Mouse (Mus musculus): ENCODE data around the gene Gpr173. TPM values are rescaled to one million over a fixed set of nuclear protein-coding genes. Genes with fewer than 3 reads are reported as not detected.

Gpr173 gene
- 10.3 and 10.5 TPM in 2 replicates for polyA plus RNA-seq (2015; fragmentation: Nextera tagmentation; extraction: Ambion mirVana)

DNA sequence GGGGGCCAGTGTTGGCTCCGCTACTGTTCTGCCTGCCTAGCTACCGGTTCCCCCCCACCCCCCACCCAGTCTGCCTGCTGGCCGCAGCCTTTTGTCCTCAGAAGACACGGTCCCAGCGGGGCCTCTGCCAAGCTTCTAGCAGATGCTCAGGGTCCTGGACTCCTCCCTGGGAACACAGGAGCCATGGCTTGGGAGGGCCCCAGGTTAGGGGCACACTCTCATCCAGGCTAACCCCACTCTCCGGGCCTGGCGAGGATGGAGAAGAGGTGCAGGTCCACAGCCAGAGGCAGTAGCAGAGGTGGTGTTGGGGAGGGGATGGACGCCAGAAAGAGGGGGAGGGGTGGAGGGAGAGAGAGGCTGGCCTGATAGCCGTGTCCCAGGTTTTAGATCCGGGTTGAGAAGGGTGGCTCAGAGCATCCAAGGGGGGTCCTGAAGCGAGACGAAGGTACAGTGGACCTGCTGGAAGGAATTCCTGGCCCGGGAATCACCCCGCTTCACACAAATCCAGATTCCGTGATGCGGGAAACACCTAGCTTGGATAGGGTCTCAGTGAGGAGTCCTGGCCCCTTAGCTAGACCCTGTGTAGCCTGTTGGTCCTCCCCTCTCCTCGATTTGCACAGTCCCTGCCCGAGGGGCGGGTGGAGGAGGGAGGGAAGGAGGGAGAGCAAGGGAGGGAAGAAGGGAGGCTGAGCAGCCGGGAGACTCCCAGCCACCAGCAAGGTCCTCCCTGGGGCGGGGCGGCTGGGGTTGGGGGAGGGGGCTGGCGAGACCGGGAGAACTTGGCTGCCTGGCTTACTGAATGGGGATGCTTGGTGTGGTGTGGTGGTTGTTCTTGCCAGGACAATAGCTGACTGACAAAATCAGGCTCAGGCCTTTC is at the start of gene Gpr173:
Gene Gpr173 (minus strand): TSS at position 308 of the 877 bp plus-strand sequence.
- H3K4me2 ChIP-seq, result peak within 1 kb of the TSS; percentile 66
- WGBS, result 16% methylated on average over 23 of the region's 24 CpGs
- peak within 1 kb of the TSS; percentile 63 for H3K4me3 ChIP-seq
- H3K27me3 ChIP-seq, result peaks cover 38% of the 10 kb centered on the region; the same call in 1 of the 2 replicates
- H3K9ac ChIP-seq, result peak within 1 kb of the TSS; percentile 60
- peaks cover 25% of the 10 kb centered on the region for H3K4me1 ChIP-seq (replicated peaks)
- no peaks in the 10 kb centered on the region for H3K36me3 ChIP-seq
- ATAC-seq (ENCODE audit: low FRiP score, low read depth), result peak; percentile 96
- H3K9me3 ChIP-seq, result no peaks in the 10 kb centered on the region
- peak within 1 kb of the TSS; percentile 91 for H3K27ac ChIP-seq (replicated peaks)

DNA sequence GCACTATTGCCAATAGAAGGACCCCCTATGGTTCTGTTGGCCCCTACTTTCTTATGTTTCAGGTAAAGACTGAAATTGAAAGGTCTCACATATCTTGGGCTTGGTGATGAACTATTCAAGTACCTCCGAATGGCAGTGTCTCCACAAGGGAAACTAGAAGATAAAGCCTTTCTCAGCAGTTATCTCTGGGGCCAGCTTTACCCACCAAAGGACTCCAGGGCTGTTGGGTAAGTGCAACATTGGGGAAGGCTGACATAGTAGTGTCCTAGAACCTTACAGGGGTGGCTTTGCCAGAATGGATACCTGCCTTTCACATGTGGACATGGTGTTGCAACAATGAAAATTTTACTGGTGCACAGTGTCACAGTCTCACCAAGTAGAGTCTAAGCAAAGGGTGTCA is 34.7 kb upstream of the Gpr173 start:
- WGBS, result 100% methylated on average over 1 of the region's 1 CpGs
- ATAC-seq (ENCODE audit: low FRiP score, low read depth), result no peak
- peaks cover 32% of the 10 kb centered on the region for H3K27me3 ChIP-seq

DNA sequence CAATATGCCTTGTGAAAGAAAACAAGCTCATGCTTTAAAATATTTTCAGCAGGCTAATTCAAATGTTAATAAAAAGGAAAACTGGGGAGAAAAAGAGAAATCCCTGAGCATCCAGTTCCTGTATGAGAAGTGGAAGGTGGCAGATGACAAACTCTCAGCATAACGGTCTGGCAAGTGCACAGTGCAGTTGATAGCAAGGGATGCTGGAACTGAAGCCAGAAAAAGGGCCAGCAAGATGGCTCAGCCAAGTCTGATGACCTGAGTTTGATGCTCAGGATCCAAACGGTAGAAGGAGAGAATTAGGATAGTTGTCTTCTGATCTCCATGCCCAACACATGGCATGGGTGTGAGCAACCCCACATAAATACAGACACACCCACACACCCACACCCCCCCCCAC is 31.6 kb upstream of the Gpr173 start:
- Histone ChIP-seq H3K9ac (no peak overlapping the region), H3K4me3 (no peak overlapping the region), H3K4me2 (no peak overlapping the region), H3K36me3 (no peaks in the 10 kb centered on the region), H3K27me3 (peaks cover 25% of the 10 kb centered on the region; the same call in 1 of the 2 replicates), H3K4me1 (replicated peaks) (no peaks in the 10 kb centered on the region), H3K27ac (replicated peaks) (no peak overlapping the region), H3K9me3 (no peaks in the 10 kb centered on the region)
- 77% methylated on average over 2 of the region's 2 CpGs for WGBS
- ATAC-seq (ENCODE audit: low FRiP score, low read depth), result no peak

More for the DNA sequence above, 34.7 kb upstream of the Gpr173 start:
- H3K36me3 ChIP-seq, result no peaks in the 10 kb centered on the region
- H3K27ac ChIP-seq (replicated peaks), result no peak overlapping the region
- no peak overlapping the region for H3K9ac ChIP-seq
- no peak overlapping the region for H3K4me3 ChIP-seq
- H3K4me1 ChIP-seq (replicated peaks), result no peaks in the 10 kb centered on the region
- H3K4me2 ChIP-seq, result no peak overlapping the region
- no peaks in the 10 kb centered on the region for H3K9me3 ChIP-seq

DNA sequence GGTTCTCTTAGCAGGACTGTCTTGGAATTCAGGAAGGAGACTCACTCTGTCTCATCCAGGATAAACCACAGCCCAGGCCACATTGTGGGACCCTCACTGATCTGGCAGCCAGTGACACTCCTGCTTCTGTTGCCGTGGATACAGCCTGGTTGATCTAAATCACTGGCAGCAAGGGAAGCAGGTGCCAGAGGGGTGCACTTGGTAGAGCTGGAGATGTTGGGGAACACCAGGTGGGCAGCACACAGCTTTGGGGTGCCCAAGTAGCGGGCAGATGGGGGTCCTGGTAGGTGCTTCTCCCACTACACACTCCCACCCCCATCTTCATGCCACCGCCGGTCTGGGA is 479 bp downstream of the Gpr173 start:
- ATAC-seq (ENCODE audit: low FRiP score, low read depth), result peak; percentile 28; the same call in 1 of the 2 replicates
- peak overlapping the region; percentile 60 for H3K9ac ChIP-seq
- peak overlapping the region; percentile 63 for H3K4me3 ChIP-seq
- peak overlapping the region; percentile 66 for H3K4me2 ChIP-seq
- H3K9me3 ChIP-seq, result no peaks in the 10 kb centered on the region
- peak overlapping the region; percentile 91 for H3K27ac ChIP-seq (replicated peaks)
- H3K36me3 ChIP-seq, result no peaks in the 10 kb centered on the region
- WGBS, result 22% methylated on average over 4 of the region's 4 CpGs
- peaks cover 25% of the 10 kb centered on the region for H3K4me1 ChIP-seq (replicated peaks)
- peaks cover 39% of the 10 kb centered on the region for H3K27me3 ChIP-seq

DNA sequence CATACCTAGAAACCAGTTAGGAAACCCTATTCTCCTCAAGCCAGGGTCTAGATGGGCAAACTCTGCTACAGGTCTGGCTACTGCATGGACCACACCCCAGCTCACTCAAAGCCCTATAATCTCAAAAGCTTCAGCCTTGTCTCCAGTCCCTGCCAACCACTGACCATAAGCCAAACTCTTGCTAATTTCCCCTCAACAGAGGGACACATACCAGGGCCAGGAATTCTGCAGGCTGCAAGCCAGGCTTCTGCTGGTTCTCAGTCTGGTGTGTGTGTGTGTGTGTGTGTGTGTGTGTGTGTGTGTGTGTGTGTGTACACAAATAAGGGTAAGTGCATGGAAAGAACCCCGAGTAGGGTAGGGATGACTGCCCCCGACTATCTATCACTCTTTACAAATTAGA is 2.1 kb downstream of the Gpr173 start:
- H3K4me1 ChIP-seq (replicated peaks), result peaks cover 25% of the 10 kb centered on the region
- no peaks in the 10 kb centered on the region for H3K9me3 ChIP-seq
- 69% methylated on average over 2 of the region's 2 CpGs for WGBS
- no peak overlapping the region for H3K27ac ChIP-seq (replicated peaks)
- peak overlapping the region; percentile 66 for H3K4me2 ChIP-seq
- H3K36me3 ChIP-seq, result no peaks in the 10 kb centered on the region
- peak overlapping the region; percentile 63; the same call in 1 of the 2 replicates for H3K4me3 ChIP-seq
- peaks cover 40% of the 10 kb centered on the region for H3K27me3 ChIP-seq
- no peak overlapping the region for H3K9ac ChIP-seq
- ATAC-seq (ENCODE audit: low FRiP score, low read depth), result no peak

DNA sequence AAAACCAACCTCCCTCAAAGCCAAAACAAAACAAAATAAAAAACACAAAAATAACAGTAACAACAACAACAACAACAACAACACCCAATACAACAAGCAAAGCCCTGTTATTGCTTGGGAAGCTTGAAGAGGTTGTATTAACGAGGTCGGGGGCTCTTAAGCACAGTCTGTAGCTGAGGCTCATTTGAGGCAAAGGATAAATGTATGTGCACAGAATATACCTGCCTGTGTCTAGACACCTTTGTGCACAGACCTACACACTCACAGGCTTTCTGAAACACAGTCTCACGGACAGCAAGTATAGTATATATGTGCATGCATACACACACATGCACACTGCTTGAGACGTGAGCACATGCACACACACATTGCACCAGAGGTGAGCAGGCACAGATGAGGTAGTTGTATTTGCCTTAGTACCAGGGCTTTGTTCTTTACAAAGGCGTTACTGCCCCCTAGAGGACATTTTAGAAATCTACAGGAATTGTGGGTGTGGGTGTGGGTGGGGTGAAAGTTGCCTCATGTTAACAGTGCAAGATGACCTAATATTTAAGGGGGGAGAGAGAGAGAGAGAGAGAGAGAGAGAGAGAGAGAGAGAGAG is 15.9 kb downstream of the Gpr173 start:
- no peak overlapping the region for H3K4me2 ChIP-seq
- no peaks in the 10 kb centered on the region for H3K4me1 ChIP-seq (replicated peaks)
- 28% methylated on average over 5 of the region's 5 CpGs for WGBS
- ATAC-seq (ENCODE audit: low FRiP score, low read depth), result peak; percentile 80
- H3K36me3 ChIP-seq, result no peaks in the 10 kb centered on the region
- peaks cover 32% of the 10 kb centered on the region for H3K27me3 ChIP-seq
- no peak overlapping the region for H3K9ac ChIP-seq
- H3K4me3 ChIP-seq, result no peak overlapping the region
- no peaks in the 10 kb centered on the region for H3K9me3 ChIP-seq
- H3K27ac ChIP-seq (replicated peaks), result no peak overlapping the region

DNA sequence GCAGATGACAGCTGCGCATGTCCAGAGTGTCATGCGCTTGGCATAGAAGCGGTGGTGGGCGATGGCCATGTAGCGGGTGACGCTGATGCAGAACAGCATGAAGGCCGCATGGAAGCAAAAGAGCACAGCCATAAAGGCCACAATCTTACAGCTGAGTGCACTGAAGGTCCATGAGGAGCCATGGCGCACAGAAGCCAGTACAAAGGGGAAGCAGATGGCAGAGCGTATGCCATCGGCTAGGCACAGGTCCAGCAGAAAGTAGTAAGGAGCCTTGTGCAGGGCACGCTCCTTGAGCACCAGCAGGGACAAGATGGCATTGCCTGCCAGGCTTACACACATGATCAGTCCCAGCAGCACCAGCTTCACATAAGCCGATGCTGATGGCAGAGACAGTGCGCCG is 21.5 kb downstream of the Gpr173 start:
- Histone ChIP-seq H3K4me2 (no peak overlapping the region), H3K4me3 (no peak overlapping the region), H3K9ac (no peak overlapping the region), H3K4me1 (replicated peaks) (no peaks in the 10 kb centered on the region), H3K27ac (replicated peaks) (no peak overlapping the region), H3K36me3 (no peaks in the 10 kb centered on the region), H3K27me3 (peaks cover 61% of the 10 kb centered on the region), H3K9me3 (no peaks in the 10 kb centered on the region)
- 97% methylated on average over 14 of the region's 14 CpGs for WGBS
- no peak for ATAC-seq (ENCODE audit: low FRiP score, low read depth)

DNA sequence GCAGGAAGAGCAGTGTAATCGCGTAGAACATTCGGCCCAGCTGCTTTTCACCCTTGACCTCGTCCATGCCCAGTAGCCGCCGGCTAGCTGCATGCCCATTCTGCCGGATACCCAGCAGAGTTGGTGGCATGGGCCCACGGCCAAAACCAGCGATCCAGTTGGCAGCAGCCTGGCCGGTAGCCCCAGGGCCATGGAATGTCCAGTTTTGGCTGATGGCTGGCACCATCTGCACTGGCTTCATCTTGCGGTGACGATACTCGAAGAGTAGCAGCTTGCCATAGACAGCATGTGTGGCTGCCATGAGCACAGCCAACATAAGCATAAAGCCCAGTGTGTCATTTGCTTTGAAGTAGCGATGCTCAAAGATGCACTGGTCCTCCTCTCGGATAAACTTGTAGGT is 21.9 kb downstream of the Gpr173 start:
- 90% methylated on average over 15 of the region's 15 CpGs for WGBS
- Histone ChIP-seq H3K4me2 (no peak overlapping the region), H3K9me3 (no peaks in the 10 kb centered on the region), H3K9ac (no peak overlapping the region), H3K4me1 (replicated peaks) (no peaks in the 10 kb centered on the region), H3K36me3 (no peaks in the 10 kb centered on the region), H3K27me3 (peaks cover 63% of the 10 kb centered on the region), H3K4me3 (no peak overlapping the region), H3K27ac (replicated peaks) (no peak overlapping the region)
- ATAC-seq (ENCODE audit: low FRiP score, low read depth), result no peak

DNA sequence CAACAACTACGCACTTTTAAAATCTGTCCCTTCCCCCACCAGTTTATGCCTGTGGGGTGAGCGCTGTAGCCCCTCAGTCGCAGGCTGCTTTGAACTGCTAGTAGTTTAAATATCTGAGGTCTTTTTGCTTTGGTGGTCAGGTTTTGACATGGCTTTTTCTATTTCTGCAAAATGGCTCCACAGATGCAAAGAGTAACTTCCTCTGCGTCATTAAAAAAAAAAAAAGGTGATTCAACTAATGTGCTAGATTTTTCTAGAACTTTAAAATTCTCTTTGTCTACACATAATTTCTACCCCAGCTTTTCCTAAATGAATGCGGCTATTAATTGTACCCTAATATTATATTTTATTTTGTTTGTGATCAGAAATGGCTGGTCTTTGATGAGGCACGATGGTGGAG is 25.6 kb downstream of the Gpr173 start:
- ATAC-seq (ENCODE audit: low FRiP score, low read depth), result no peak

DNA sequence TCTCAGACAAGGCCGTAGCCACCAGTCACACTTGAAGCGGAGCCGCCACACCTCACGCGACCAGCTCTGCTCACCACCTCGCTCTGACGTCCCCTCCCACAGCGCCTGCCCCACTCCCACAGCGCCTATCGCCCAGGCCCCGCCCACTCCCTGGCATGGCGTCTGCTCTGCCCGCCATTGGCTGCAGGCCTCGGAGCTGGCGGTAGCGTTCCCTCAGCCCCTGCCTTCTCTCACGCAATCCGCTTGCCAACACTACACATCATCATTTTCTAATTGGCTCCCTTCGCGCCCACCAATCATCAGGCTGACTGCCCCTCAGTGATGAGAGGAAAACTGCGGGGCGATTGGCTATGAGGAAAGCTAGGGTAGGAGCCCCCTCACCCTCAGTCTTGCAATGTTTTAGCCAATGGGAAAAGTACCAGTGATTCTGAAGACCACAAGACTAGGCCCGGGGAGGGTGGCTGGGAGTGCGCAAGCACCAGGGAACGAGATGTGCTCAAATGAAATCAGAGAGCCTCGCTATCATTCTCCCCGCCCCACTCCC is 26.1 kb downstream of the Gpr173 start, which contains the start of gene Tspyl2:
Gene Tspyl2 (minus strand): TSS at position 68 of the 544 bp plus-strand sequence.
- whole genome bisulfite sequencing, result 15% methylated on average over 27 of the region's 27 CpGs
- Histone ChIP-seq H3K9me3 (no peaks in the 10 kb centered on the region), H3K36me3 (peaks cover 13% of the 10 kb centered on the region; the same call in 1 of the 2 replicates), H3K27me3 (peaks cover 59% of the 10 kb centered on the region), H3K4me3 (peak within 1 kb of the TSS; percentile 63), H3K4me1 (replicated peaks) (peaks cover 21% of the 10 kb centered on the region), H3K4me2 (peak within 1 kb of the TSS; percentile 62), H3K27ac (replicated peaks) (peak within 1 kb of the TSS; percentile 91), H3K9ac (peak within 1 kb of the TSS; percentile 78)
- ATAC-seq (ENCODE audit: low FRiP score, low read depth), result peak; percentile 98

More for the DNA sequence above, 25.6 kb downstream of the Gpr173 start:
- peak overlapping the region; percentile 63 for H3K4me3 ChIP-seq
- H3K9me3 ChIP-seq, result no peaks in the 10 kb centered on the region
- H3K27me3 ChIP-seq, result peaks cover 60% of the 10 kb centered on the region
- WGBS, result 31% methylated on average over 6 of the region's 6 CpGs
- H3K4me1 ChIP-seq (replicated peaks), result peaks cover 16% of the 10 kb centered on the region
- H3K36me3 ChIP-seq, result peaks cover 13% of the 10 kb centered on the region; the same call in 1 of the 2 replicates
- peak overlapping the region; percentile 62 for H3K4me2 ChIP-seq
- H3K27ac ChIP-seq (replicated peaks), result peak overlapping the region; percentile 91
- H3K9ac ChIP-seq, result no peak overlapping the region

DNA sequence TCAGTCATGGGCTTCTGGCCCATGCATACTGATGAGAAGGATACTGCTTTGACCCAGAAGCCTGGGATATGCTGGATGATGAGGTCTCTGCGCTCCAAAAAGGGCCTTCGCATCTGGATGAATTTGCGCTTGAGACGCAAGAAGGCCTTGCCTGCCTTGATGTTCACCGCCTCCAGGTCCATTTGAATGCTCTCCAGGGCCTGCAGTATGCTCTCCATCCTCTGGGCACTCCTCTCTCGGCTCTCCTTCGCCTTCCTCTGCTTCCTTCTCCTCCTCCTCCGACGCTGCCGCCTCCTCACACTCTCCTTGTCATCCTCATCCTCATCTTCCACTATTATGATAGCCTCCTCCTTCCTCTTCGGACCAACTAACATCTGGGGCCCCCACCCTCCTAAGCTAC is 27.0 kb downstream of the Gpr173 start:
- Histone ChIP-seq H3K9me3 (no peaks in the 10 kb centered on the region), H3K27me3 (peaks cover 58% of the 10 kb centered on the region), H3K4me1 (replicated peaks) (peaks cover 26% of the 10 kb centered on the region), H3K9ac (peak overlapping the region; percentile 78), H3K4me2 (peak overlapping the region; percentile 62), H3K27ac (replicated peaks) (peak overlapping the region; percentile 91), H3K4me3 (peak overlapping the region; percentile 63), H3K36me3 (peaks cover 13% of the 10 kb centered on the region; the same call in 1 of the 2 replicates)
- WGBS, result 29% methylated on average over 11 of the region's 11 CpGs
- ATAC-seq (ENCODE audit: low FRiP score, low read depth), result no peak

Measured in hindbrain, embryonic 15.5 days (tissue).